Mouse (Mus musculus) layer of hippocampus, postnatal 25 days (tissue): ENCODE results near the gene Wfdc16. TPM values are rescaled to one million over a fixed set of nuclear protein-coding genes. Genes with fewer than 3 reads are reported as not detected.
"Not testable (repeated sequence)": the region's sequence is repeated elsewhere in the genome, so short reads cannot be mapped to it uniquely, and the experiment has no call there.

Experiments
- DNase-seq, 2 experiments: peaks; one replicate each; pipeline ENCODE4 v3.0.0; 2022; ENCODE audit warnings: mixed read lengths in 2 of 2, low spot score in 1 of 2; ENCODE audit errors: extremely low spot score in 1 of 2
- total RNA-seq, 2 experiments: library from RNA; stranded (reverse); gene quantifications; 2 replicates each; pipeline ENCODE4 v1.2.3; 2021

Gene Wfdc16
- total RNA-seq = not detected

DNA sequence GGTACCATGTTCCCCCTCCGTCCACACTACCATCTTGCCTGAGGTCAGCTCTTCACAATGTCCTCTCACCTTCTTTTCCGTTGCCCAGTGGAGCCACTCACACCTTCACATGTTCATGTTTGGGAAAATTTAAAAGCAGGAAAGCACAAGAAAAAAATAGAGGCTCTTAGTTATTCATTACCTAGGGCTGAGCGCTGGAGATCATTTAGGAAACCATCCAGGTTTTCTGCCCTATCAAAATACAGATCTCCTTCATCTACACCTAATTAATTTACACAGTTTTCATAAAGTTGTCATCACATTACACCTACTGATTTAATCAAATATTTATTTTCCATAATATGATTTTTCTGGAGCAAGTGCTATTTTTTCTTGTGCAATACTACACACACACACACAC lies at the start of gene Wfdc16:
Gene Wfdc16, minus strand, starts transcription at position 101 of the 400 bp plus-strand sequence.
- DNase-seq = no peak

DNA sequence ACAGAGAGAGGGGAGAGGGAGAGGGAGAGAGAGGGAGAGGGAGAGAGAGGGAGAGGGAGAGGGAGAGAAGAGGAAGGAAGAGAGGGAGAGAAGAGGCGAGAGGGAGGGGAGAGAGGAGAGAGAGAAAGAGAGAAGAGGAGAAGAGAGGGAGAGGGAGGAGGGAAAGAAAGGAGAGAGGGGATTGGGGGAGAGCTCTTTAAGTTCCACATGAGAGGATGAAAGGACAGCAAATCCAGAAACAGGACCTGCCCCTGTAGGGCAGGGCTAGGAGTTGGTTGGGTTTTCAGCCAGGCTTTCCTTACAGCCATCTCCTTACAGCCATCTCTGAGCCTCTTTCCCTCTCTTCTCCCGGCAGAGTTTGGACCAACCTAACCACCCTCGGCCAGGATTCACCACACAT lies 46.2 kb upstream of the Wfdc16 start, which contains the start of gene Wfdc13:
Gene Wfdc13, plus strand, starts transcription at position 301 of the 400 bp plus-strand sequence.
- DNase-seq = no peak

DNA sequence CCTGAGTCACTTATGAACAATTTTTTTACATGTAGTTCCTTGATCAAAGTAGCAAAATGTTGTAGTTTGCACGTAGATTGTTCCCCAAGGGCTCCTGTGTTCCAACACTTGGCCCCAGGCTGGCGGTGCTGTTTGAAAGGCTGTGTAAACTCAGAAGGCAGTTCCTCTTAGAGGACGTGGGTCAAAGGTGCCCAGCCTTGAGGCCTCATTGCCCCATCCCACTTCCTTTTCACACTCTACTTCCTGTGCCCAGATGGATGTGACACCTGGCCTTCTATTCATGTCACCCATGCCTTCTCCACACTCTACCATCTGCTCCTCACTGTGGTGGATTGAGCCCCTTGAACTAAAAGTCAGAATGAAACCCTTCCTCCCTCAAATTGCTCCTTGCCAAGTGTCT lies 41.3 kb upstream of the Wfdc16 start:
- no peak for DNase-seq

DNA sequence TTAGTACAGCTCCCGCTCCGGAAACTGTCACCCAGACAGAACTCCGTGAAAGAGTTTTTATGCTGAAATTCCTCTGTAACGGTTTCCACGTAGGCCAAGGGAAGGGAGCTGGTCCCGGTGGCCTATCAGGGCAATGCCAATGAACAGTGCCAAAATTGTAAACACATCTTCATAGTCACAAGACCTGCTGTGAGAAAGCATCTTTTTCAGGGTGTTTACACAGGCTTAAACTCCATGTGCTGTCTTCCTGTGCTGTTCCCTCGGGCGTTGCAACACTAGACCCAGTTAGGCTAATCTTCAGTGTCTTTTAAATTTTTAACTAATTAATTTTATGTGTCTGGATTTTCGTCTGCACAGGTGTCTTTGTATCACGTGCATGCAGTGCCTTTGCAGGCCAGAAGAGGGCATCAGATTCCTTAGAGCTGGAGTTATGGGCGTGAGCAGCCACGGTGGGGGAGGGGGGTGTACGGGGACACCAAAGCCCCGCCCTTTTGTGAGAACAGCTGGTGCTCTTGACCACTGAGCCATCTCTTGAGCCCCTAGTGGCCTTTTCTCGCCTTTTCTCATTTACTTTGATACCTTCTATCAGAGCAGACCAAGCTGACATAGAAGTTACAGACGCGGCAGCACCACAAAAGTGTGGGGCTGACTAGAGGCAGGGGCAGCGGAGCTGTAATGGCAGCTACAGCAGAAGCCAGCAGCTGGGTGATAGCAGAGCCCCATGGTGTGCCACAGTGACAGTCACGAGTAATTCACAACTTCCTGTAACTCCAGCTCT lies 40.4 kb upstream of the Wfdc16 start:
- peak; percentile 29 to 69 for DNase-seq

GRCm38 (mm10) chr2:164676916-164677685 lies 38.5 kb upstream of the Wfdc16 start:
- no peak for DNase-seq

GRCm38 (mm10) chr2:164676103-164676502 lies 37.5 kb upstream of the Wfdc16 start:
- no peak for DNase-seq

DNA sequence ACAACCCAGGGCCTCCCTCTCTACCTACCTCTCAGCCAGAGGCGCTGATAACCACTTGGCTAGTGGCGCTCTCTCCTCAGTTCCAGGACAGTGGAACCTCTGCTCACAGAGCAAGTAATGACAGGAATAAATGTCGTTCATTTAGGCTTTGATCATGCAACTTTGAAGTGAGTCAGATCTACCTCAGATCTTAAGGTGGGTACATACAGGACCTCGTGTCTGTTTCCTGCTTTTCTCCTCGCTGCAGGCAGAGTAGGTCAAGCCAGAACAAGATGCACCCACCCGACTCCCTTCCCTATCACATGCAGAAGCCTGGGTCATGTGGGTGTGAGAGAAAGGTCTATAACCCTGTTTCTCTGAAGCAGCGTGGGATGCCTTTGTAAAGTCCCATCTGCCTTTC lies 35.4 kb upstream of the Wfdc16 start, which contains the start of gene Wfdc11:
Gene Wfdc11, minus strand, starts transcription at position 101 of the 400 bp plus-strand sequence.
- no peak for DNase-seq

DNA sequence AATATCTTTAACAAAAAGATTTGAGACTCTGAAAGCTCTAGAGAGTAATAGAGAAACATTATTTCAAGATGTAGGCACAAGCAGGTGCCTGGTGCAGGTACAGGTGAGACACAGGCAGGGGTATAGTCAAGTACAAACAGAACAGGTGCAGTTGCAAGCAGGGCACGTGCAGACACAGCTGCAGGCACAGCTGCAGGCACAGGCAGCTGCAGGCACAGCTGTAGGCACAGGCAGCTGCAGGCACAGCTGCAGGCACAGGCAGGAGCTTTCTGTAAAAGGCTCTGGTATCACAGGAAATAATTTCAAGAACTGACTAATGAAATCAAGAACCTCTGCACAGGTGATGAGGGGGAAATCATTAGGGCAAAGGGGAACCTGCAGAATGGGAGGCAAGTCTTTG lies 32.3 kb upstream of the Wfdc16 start:
- no peak for DNase-seq

GRCm38 (mm10) chr2:164670261-164670660 lies 31.7 kb upstream of the Wfdc16 start:
- DNase-seq = no peak

GRCm38 (mm10) chr2:164664851-164665250 lies 26.3 kb upstream of the Wfdc16 start:
- no peak for DNase-seq

DNA sequence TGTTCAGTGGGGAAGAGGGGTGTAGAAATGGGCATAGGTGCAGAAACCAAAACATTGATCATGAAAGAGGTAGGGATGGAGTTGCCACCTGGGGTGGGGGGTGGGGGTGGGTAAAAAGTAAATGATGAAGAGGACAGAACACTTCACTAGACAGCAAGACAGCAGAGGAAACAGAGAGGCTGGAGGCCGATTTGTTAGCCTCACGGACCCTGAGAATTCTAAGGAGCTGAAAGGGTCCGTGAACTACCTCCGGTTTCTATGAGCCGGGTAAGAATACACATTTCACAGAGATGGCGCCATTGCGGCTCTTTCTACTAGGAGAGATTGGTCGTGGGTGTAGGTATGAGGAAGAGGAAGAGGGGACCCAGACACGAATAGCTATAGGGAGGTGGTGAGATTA lies 17.9 kb upstream of the Wfdc16 start, which contains the start of gene Wfdc9:
Gene Wfdc9, minus strand, starts transcription at position 101 of the 400 bp plus-strand sequence.
- no peak for DNase-seq

DNA sequence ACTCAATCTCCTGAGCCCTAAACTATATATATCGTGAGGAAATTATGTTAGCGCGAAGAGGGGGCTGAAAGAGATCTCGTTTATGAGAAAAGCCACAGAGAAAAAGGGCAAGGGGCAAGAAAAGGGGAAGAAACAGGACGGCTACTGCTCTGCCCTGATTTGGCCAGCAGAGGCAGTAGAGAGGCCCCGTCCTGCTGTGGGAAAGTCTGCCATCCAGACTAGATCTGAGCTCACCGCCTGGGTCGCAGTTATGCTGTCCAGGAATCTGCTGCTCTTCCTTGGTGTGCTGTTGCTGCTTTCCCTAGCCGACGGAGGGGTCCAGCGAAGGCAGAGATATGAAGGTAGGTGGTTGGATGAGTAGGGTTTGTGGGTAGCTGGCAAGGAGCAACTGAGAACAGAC lies 17.3 kb upstream of the Wfdc16 start, which contains the start of gene Wfdc10:
Gene Wfdc10, plus strand, starts transcription at position 189 of the 400 bp plus-strand sequence.
- peak in 1 of 2 experiments; percentile 47 for DNase-seq

GRCm38 (mm10) chr2:164641881-164642673 lies 3.5 kb upstream of the Wfdc16 start:
- DNase-seq = peak in 1 of 2 experiments; percentile 33

- no peak for DNase-seq
Observed at GRCm38 (mm10) chr2:164641129-164641528, 2.5 kb upstream of the Wfdc16 start.

GRCm38 (mm10) chr2:164635266-164635665 lies 3.3 kb downstream of the Wfdc16 start:
- DNase-seq = no peak

DNA sequence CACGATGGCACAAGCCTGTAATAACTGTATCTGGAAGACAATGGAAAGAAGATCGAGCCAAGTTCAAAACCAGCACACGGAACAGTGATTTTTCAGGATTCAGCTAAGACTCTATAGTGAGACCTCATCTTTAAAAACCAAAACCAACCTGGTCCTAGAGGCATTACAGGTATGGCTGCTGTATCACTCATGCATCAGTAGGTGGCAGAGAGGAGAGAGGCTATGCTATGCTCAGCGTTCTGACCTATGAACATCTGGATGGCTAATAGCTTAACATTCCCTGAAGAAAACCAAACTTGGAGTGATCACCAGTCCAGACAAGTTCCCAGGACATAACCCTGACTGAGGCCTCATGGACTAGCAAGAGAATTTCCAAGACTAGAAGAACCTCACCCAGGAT lies 16.8 kb downstream of the Wfdc16 start:
- DNase-seq = no peak

- DNase-seq = no peak
Observed at GRCm38 (mm10) chr2:164619050-164619449, 19.5 kb downstream of the Wfdc16 start.

GRCm38 (mm10) chr2:164615386-164615785 lies 23.2 kb downstream of the Wfdc16 start:
- DNase-seq = no peak

- not testable (repeated sequence) for DNase-seq
Observed at GRCm38 (mm10) chr2:164613471-164613870, 25.1 kb downstream of the Wfdc16 start, which contains the start of the genes Wfdc6b and Wfdc8. Gene Wfdc6b, plus strand, starts transcription at chr2:164613522. Gene Wfdc8, minus strand, starts transcription at chr2:164613626.

GRCm38 (mm10) chr2:164608781-164609180 lies 29.8 kb downstream of the Wfdc16 start:
- DNase-seq = no peak
